Mouse (Mus musculus) stomach, embryonic 16.5 days (tissue): ENCODE measurements around the gene Rnf220. TPM values are rescaled to one million over a fixed set of nuclear protein-coding genes. Genes with fewer than 3 reads are reported as not detected.

Experiments
- ATAC-seq: fragments of 200-750 bp; cut with Nextera tagmentation; 2 replicates; pipeline ENCODE4 v1.8.0; 2017; ENCODE audit warnings: moderate number of reproducible peaks, moderate TSS enrichment; ENCODE audit not compliant: insufficient read depth, low FRiP score
- H3K27ac ChIP-seq: fragments of 300-500 bp; sonication (generic); 2 replicates; pipeline ENCODE4 v1.5.1; 2014; ENCODE audit warnings: low read length
- H3K27me3 ChIP-seq: fragments of 300-500 bp; sonication (generic); 2 replicates; pipeline ENCODE4 v1.6.1; 2014; ENCODE audit warnings: low read length, control low read depth, mixed read lengths; ENCODE audit not compliant: control insufficient read depth, insufficient read depth
- H3K36me3 ChIP-seq: fragments of 300-500 bp; sonication (generic); 2 replicates; pipeline ENCODE4 v1.6.1; 2014; ENCODE audit warnings: low read length; ENCODE audit not compliant: control insufficient read depth, insufficient read depth
- H3K4me1 ChIP-seq: fragments of 300-500 bp; sonication (generic); 2 replicates; pipeline ENCODE4 v1.6.1; 2014; ENCODE audit warnings: low read length, control low read depth, mixed read lengths; ENCODE audit not compliant: control insufficient read depth, insufficient read depth
- H3K4me2 ChIP-seq: fragments of 300-500 bp; sonication (generic); 2 replicates; pipeline ENCODE4 v1.6.1; 2014; ENCODE audit warnings: low read depth, low read length, mixed read lengths
- H3K4me3 ChIP-seq: fragments of 300-500 bp; sonication (generic); replicated peaks from 2 replicates; pipeline ENCODE4 v1.5.1; 2014; ENCODE audit warnings: mild to moderate bottlenecking, low read length
- H3K9ac ChIP-seq: fragments of 300-500 bp; sonication (generic); 2 replicates; pipeline ENCODE4 v1.6.1; 2014; ENCODE audit warnings: low read length
- H3K9me3 ChIP-seq: fragments of 300-500 bp; sonication (generic); replicated peaks from 2 replicates; pipeline ENCODE4 v1.6.1; 2016; ENCODE audit warnings: low read length, control low read depth; ENCODE audit not compliant: control insufficient read depth
- WGBS: fragments of 180-500 bp; shearing (Covaris S2); extraction: QIAGEN DNeasy Blood & Tissue Kit; methylation state at CpG from one replicate; pipeline ENCODE4 v1.1.7; 2014; 5-methylcytosine and 5-hydroxymethylcytosine counted together
- polyA plus RNA-seq: library from polyadenylated mRNA; unstranded; fragments of >200 nt; fragmentation: Nextera tagmentation; extraction: Ambion mirVana; gene quantifications from 2 replicates; pipeline ENCODE4 v1.2.1, GENCODE M21; 2015

Rnf220 gene
- polyA plus RNA-seq, 1 experiment from 2014 or later = 46.5 TPM

GRCm38 (mm10) chr4:117403411-117403810 is 93.4 kb downstream of the Rnf220 start:
- H3K27ac ChIP-seq = no peak overlapping the region
- H3K4me1 ChIP-seq = no peaks in the 10 kb centered on the region; the same call in 1 of the 2 replicates

DNA sequence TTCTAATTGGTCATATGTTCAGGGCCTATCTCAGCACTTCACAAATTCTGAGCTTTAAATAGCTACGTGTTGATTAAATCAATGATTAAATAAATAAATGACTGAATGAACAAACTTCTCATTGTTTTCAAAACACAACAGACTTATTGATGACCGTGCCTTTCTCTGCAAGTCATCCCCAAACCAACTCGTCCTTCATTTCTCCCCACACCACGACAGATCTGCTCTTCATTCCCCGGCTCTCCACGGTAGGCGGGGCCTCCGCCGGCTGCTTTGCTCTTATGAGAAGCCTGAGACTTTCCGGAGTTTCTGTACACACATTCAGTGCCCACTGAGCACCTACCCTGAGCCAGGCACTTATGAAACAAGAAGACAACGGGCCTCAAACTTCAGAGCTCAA is 99.7 kb downstream of the Rnf220 start:
- WGBS = 47% methylated on average over 11 of the region's 11 CpGs
- Histone ChIP-seq H3K4me1 (peaks cover 1% of the 10 kb centered on the region), H3K4me2 (no peak overlapping the region), H3K9ac (no peak overlapping the region), H3K27ac (no peak overlapping the region), H3K27me3 (no peaks in the 10 kb centered on the region), H3K36me3 (no peaks in the 10 kb centered on the region), H3K9me3 (no peaks in the 10 kb centered on the region), H3K4me3 (no peak overlapping the region)
- no peak for ATAC-seq

More at GRCm38 (mm10) chr4:117403411-117403810, 93.4 kb downstream of the Rnf220 start:
- H3K9me3 ChIP-seq = no peaks in the 10 kb centered on the region
- H3K4me2 ChIP-seq = no peak overlapping the region
- no peak overlapping the region for H3K4me3 ChIP-seq
- H3K36me3 ChIP-seq = no peaks in the 10 kb centered on the region
- no peak overlapping the region for H3K9ac ChIP-seq
- no peak for ATAC-seq
- H3K27me3 ChIP-seq = no peaks in the 10 kb centered on the region
- 39% methylated on average over 3 of the region's 3 CpGs for WGBS

GRCm38 (mm10) chr4:117393027-117393426 is 103.8 kb downstream of the Rnf220 start:
- 57% methylated on average over 7 of the region's 7 CpGs for WGBS
- Histone ChIP-seq H3K4me2 (no peak overlapping the region), H3K4me1 (peaks cover 7% of the 10 kb centered on the region), H3K9me3 (no peaks in the 10 kb centered on the region), H3K9ac (no peak overlapping the region), H3K27me3 (no peaks in the 10 kb centered on the region; the same call in 1 of the 2 replicates), H3K36me3 (no peaks in the 10 kb centered on the region), H3K27ac (no peak overlapping the region), H3K4me3 (no peak overlapping the region)
- no peak for ATAC-seq

DNA sequence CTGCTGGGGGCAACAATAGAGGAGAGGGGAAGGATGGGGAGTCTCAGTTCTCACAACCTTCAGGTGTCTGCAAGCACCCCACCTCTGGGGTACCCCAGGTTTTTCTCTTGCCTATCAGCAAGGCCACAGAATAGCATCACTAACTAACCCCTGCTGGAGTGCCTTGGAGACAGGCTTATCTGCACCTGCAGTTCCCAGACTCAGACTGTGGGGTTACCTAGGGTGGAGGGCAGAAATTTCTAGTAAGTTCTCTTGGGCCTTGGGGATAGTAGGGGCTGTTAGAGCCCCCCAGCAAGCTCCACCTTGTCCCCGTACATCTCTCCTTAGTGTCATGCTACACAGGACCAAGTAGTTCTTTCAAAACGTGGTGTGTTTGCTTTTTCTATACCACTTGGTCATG is 104.5 kb downstream of the Rnf220 start:
- Histone ChIP-seq H3K9me3 (no peaks in the 10 kb centered on the region), H3K9ac (no peak overlapping the region), H3K4me3 (no peak overlapping the region), H3K27me3 (no peaks in the 10 kb centered on the region; the same call in 1 of the 2 replicates), H3K4me1 (peaks cover 7% of the 10 kb centered on the region), H3K4me2 (0 out of 2 replicates have a peak overlapping the region, but pooled peaks have one; percentile 19), H3K27ac (no peak overlapping the region), H3K36me3 (no peaks in the 10 kb centered on the region)
- WGBS = 33% methylated on average over 2 of the region's 2 CpGs
- ATAC-seq = no peak

DNA sequence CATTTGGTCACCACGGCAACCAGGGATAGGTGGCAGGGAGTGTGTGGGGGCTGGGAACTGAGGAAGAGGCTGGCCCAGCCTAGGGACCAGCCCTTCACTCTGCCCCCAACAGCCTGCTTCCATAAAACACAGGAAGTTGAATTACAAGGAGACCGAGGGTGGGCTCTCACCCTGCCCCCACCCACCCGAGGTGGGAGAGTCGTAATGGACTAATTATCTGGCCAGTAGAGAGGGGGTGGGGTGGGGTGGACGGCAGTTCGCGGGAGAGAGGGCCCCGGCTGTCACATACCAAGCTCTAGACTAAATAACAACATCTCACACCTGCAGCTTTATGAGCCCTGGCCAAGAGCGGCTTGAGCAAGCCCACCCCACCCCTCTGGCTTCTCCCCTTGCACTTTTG is 104.9 kb downstream of the Rnf220 start:
- H3K9me3 ChIP-seq = no peaks in the 10 kb centered on the region
- ATAC-seq = no peak
- no peaks in the 10 kb centered on the region for H3K36me3 ChIP-seq
- peak overlapping the region; percentile 19; the same call in 1 of the 2 replicates for H3K4me2 ChIP-seq
- 2% methylated on average over 9 of the region's 9 CpGs for WGBS
- no peak overlapping the region for H3K9ac ChIP-seq
- peaks cover 7% of the 10 kb centered on the region for H3K4me1 ChIP-seq
- no peak overlapping the region for H3K27ac ChIP-seq
- H3K4me3 ChIP-seq = no peak overlapping the region
- no peaks in the 10 kb centered on the region; the same call in 1 of the 2 replicates for H3K27me3 ChIP-seq

DNA sequence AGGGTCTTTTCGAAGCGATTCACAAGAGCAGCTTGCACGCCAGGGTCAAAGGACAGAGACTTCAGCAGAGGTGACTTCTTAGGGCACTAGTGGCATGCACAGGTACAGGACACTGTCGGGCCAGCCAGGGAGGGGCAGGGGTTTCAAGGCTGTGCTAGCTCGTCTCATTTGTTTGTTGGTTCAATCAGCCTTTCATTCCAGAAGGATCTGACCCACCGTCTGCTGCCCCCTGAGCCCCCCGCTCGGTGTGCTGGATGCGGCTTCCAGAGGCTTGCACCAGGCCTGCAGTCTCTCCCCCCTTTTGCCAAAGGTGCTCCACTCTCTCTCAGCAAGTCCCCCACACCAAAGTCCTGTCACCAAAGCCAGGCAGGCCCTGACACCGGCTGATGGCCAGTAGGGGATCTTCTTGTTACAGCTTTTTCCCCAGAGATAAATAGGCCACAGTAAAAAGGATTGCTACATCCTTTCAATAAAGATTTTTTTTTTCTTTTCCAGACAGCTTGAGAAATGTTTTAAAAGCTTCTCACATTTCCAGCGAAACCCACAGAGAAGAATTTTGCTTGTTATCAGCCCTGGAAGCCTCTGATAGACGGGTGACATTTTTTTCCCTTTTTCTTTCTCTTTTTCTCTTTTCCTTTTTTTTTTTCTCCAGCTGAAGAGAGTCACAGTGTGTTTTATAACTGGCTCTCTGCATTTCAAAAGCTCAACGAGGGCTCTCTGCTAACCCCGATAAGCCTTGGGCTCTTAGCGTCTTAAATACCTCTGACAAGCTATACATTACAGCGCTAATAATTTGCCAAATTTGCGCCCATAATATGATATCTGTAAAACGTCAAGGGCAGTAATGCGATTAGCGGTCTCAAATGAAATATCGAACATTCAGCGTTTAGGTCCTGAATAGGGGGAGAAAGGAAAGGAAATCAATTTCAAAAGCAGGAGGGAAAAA is 105.7 kb downstream of the Rnf220 start:
- H3K27me3 ChIP-seq = no peaks in the 10 kb centered on the region; the same call in 1 of the 2 replicates
- H3K4me3 ChIP-seq = no peak overlapping the region
- H3K9me3 ChIP-seq = no peaks in the 10 kb centered on the region
- H3K4me2 ChIP-seq = peak overlapping the region; percentile 19; the same call in 1 of the 2 replicates
- WGBS = 38% methylated on average over 22 of the region's 22 CpGs
- no peak for ATAC-seq
- H3K9ac ChIP-seq = no peak overlapping the region
- no peak overlapping the region for H3K27ac ChIP-seq
- H3K36me3 ChIP-seq = no peaks in the 10 kb centered on the region
- H3K4me1 ChIP-seq = peaks cover 7% of the 10 kb centered on the region

GRCm38 (mm10) chr4:117389264-117390054 is 107.4 kb downstream of the Rnf220 start:
- WGBS = 81% methylated on average over 14 of the region's 14 CpGs
- ATAC-seq = no peak
- no peak overlapping the region for H3K4me2 ChIP-seq
- peaks cover 7% of the 10 kb centered on the region for H3K4me1 ChIP-seq
- no peaks in the 10 kb centered on the region for H3K9me3 ChIP-seq
- H3K27ac ChIP-seq = no peak overlapping the region
- no peaks in the 10 kb centered on the region for H3K36me3 ChIP-seq
- H3K4me3 ChIP-seq = no peak overlapping the region
- no peaks in the 10 kb centered on the region; the same call in 1 of the 2 replicates for H3K27me3 ChIP-seq
- no peak overlapping the region for H3K9ac ChIP-seq

- H3K4me1 ChIP-seq = no peaks in the 10 kb centered on the region
- ATAC-seq = no peak
- 79% methylated on average over 1 of the region's 1 CpGs for WGBS
- H3K9ac ChIP-seq = no peak overlapping the region
- H3K4me2 ChIP-seq = no peak overlapping the region
- H3K9me3 ChIP-seq = no peaks in the 10 kb centered on the region
- H3K4me3 ChIP-seq = no peak overlapping the region
- no peaks in the 10 kb centered on the region for H3K36me3 ChIP-seq
- no peak overlapping the region for H3K27ac ChIP-seq
- no peaks in the 10 kb centered on the region for H3K27me3 ChIP-seq
Measured at GRCm38 (mm10) chr4:117385247-117385646, 111.6 kb downstream of the Rnf220 start.

DNA sequence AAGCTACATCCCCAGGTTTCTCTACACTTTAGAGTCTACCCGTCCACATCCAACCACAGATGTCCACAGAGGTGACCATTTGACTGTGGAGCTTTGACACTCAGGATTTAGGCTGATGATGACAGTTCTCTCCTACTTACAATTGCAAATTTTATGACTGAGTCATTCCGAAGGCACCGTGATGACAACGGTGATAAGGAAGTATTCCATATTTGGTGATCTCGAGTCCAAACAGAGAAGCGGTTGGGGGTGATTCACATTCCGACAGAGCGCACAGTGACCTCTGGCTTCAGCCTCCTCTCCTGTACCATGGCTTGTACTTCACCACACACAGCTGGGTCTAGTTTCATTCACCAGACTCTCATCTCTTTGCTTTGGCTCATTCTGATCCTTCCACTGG is 115.0 kb downstream of the Rnf220 start:
- H3K4me2 ChIP-seq = no peak overlapping the region
- H3K27me3 ChIP-seq = no peaks in the 10 kb centered on the region
- H3K9me3 ChIP-seq = no peaks in the 10 kb centered on the region
- H3K9ac ChIP-seq = no peak overlapping the region
- H3K27ac ChIP-seq = no peak overlapping the region
- no peak for ATAC-seq
- H3K36me3 ChIP-seq = no peaks in the 10 kb centered on the region
- H3K4me3 ChIP-seq = no peak overlapping the region
- 69% methylated on average over 8 of the region's 8 CpGs for WGBS
- H3K4me1 ChIP-seq = no peaks in the 10 kb centered on the region
